Mouse (Mus musculus) midbrain, embryonic 11.5 days (tissue): ENCODE data around the gene Pold3. TPM values are rescaled to one million over a fixed set of nuclear protein-coding genes. Genes with fewer than 3 reads are reported as not detected.

Experiments
- ATAC-seq: fragments of 200-750 bp; cut with Nextera tagmentation; 2 replicates; pipeline ENCODE4 v1.8.0; 2017; ENCODE audit warnings: moderate TSS enrichment, moderate library complexity; ENCODE audit not compliant: low FRiP score
- DNase-seq: peaks from one replicate; pipeline ENCODE4 v3.0.0; 2015; ENCODE audit warnings: low spot score; ENCODE audit errors: missing footprints
- H3K27ac ChIP-seq: fragments of 300-500 bp; sonication (generic); 2 replicates; pipeline ENCODE4 v1.5.1; 2014; ENCODE audit warnings: low read depth, low read length
- H3K27me3 ChIP-seq: fragments of 300-500 bp; sonication (generic); 2 replicates; pipeline ENCODE4 v1.6.1; 2014; ENCODE audit warnings: mild to moderate bottlenecking, low read length, moderate library complexity, mixed read lengths; ENCODE audit not compliant: control insufficient read depth, insufficient read depth
- H3K36me3 ChIP-seq: fragments of 300-500 bp; sonication (generic); 2 replicates; pipeline ENCODE4 v1.6.1; 2014; ENCODE audit warnings: mild to moderate bottlenecking, low read length, moderate library complexity, mixed read lengths; ENCODE audit not compliant: control insufficient read depth, insufficient read depth
- H3K4me1 ChIP-seq: fragments of 300-500 bp; sonication (generic); 2 replicates; pipeline ENCODE4 v1.6.1; 2014; ENCODE audit warnings: low read length; ENCODE audit not compliant: control insufficient read depth, insufficient read depth
- H3K4me2 ChIP-seq: fragments of 300-500 bp; sonication (generic); 2 replicates; pipeline ENCODE4 v1.6.1; 2014; ENCODE audit warnings: mild to moderate bottlenecking, moderate library complexity
- H3K4me3 ChIP-seq: fragments of 300-500 bp; sonication (generic); 2 replicates; pipeline ENCODE4 v1.5.1; 2014; ENCODE audit warnings: low read depth, low read length
- H3K9ac ChIP-seq: fragments of 300-500 bp; sonication (generic); 2 replicates; pipeline ENCODE4 v1.6.1; 2014; ENCODE audit warnings: low read length
- H3K9me3 ChIP-seq: fragments of 300-500 bp; sonication (generic); 2 replicates; pipeline ENCODE4 v1.6.1; 2016; ENCODE audit warnings: low read length; ENCODE audit not compliant: control insufficient read depth
- WGBS: fragments of 180-500 bp; shearing (Covaris S2); extraction: QIAGEN DNeasy Blood & Tissue Kit; methylation state at CpG from one replicate; pipeline ENCODE4 v1.1.7; 2014; 5-methylcytosine and 5-hydroxymethylcytosine counted together
- polyA plus RNA-seq: library from polyadenylated mRNA; unstranded; fragments of >200 nt; fragmentation: Nextera tagmentation; extraction: Ambion mirVana; gene quantifications from 2 replicates; pipeline ENCODE4 v1.2.1, GENCODE M21; 2014

Pold3 gene
- polyA plus RNA-seq, 1 experiment from 2014 or later: 100 TPM

- Histone ChIP-seq H3K9me3 (no peaks in the 10 kb centered on the region), H3K9ac (no peak overlapping the region), H3K4me2 (no peak overlapping the region), H3K36me3 (no peaks in the 10 kb centered on the region), H3K27me3 (no peaks in the 10 kb centered on the region), H3K4me1 (no peaks in the 10 kb centered on the region), H3K27ac (no peak overlapping the region), H3K4me3 (no peak overlapping the region)
- 91% methylated on average over 4 of the region's 4 CpGs for WGBS
- ATAC-seq (no peak), DNase-seq (no peak)
Measured at GRCm38 (mm10) chr7:100148586-100148985, 27.2 kb upstream of the Pold3 start.

GRCm38 (mm10) chr7:100140591-100140990 is 19.2 kb upstream of the Pold3 start:
- Histone ChIP-seq H3K4me2 (no peak overlapping the region), H3K36me3 (no peaks in the 10 kb centered on the region), H3K9me3 (no peaks in the 10 kb centered on the region), H3K27ac (no peak overlapping the region), H3K4me3 (no peak overlapping the region), H3K9ac (no peak overlapping the region), H3K4me1 (no peaks in the 10 kb centered on the region), H3K27me3 (no peaks in the 10 kb centered on the region)
- WGBS: 81% methylated on average over 1 of the region's 1 CpGs
- ATAC-seq: no peak
- DNase-seq: no peak

- H3K27me3 ChIP-seq: no peaks in the 10 kb centered on the region
- ATAC-seq (no peak), DNase-seq (no peak)
- WGBS: 92% methylated on average over 4 of the region's 4 CpGs
- no peak overlapping the region for H3K4me3 ChIP-seq
- H3K4me1 ChIP-seq: no peaks in the 10 kb centered on the region
- H3K4me2 ChIP-seq: no peak overlapping the region
- H3K36me3 ChIP-seq: no peaks in the 10 kb centered on the region
- no peaks in the 10 kb centered on the region for H3K9me3 ChIP-seq
- H3K27ac ChIP-seq: no peak overlapping the region
- H3K9ac ChIP-seq: no peak overlapping the region
Measured at GRCm38 (mm10) chr7:100138075-100138474, 16.7 kb upstream of the Pold3 start.

GRCm38 (mm10) chr7:100137038-100137437 is 15.7 kb upstream of the Pold3 start:
- no peaks in the 10 kb centered on the region for H3K9me3 ChIP-seq
- no peak overlapping the region for H3K4me2 ChIP-seq
- 84% methylated on average over 9 of the region's 9 CpGs for WGBS
- no peak for DNase-seq
- no peak overlapping the region for H3K4me3 ChIP-seq
- no peaks in the 10 kb centered on the region for H3K27me3 ChIP-seq
- ATAC-seq: no peak
- no peaks in the 10 kb centered on the region for H3K4me1 ChIP-seq
- H3K9ac ChIP-seq: no peak overlapping the region
- H3K36me3 ChIP-seq: no peaks in the 10 kb centered on the region
- H3K27ac ChIP-seq: no peak overlapping the region

GRCm38 (mm10) chr7:100132379-100132778 is 11.0 kb upstream of the Pold3 start:
- H3K27me3 ChIP-seq: no peaks in the 10 kb centered on the region
- H3K4me2 ChIP-seq: no peak overlapping the region
- H3K9ac ChIP-seq: no peak overlapping the region
- H3K4me3 ChIP-seq: no peak overlapping the region
- 73% methylated on average over 1 of the region's 1 CpGs for WGBS
- H3K4me1 ChIP-seq: 0 out of 2 replicates have a peak, but pooled peaks cover 2% of the 10 kb centered on the region
- DNase-seq: no peak
- H3K9me3 ChIP-seq: no peaks in the 10 kb centered on the region
- H3K27ac ChIP-seq: no peak overlapping the region
- ATAC-seq: no peak
- no peaks in the 10 kb centered on the region for H3K36me3 ChIP-seq

GRCm38 (mm10) chr7:100130592-100130991 is 9.2 kb upstream of the Pold3 start:
- Histone ChIP-seq H3K36me3 (no peaks in the 10 kb centered on the region), H3K27ac (no peak overlapping the region), H3K9me3 (no peaks in the 10 kb centered on the region), H3K27me3 (no peaks in the 10 kb centered on the region), H3K4me3 (no peak overlapping the region), H3K9ac (no peak overlapping the region), H3K4me2 (no peak overlapping the region), H3K4me1 (0 out of 2 replicates have a peak, but pooled peaks cover 2% of the 10 kb centered on the region)
- ATAC-seq (no peak), DNase-seq (no peak)
- WGBS: 87% methylated on average over 6 of the region's 6 CpGs

- WGBS: 93% methylated on average over 7 of the region's 7 CpGs
- Histone ChIP-seq H3K9ac (no peak overlapping the region), H3K36me3 (no peaks in the 10 kb centered on the region), H3K4me2 (no peak overlapping the region), H3K27ac (no peak overlapping the region), H3K4me3 (no peak overlapping the region), H3K27me3 (no peaks in the 10 kb centered on the region), H3K4me1 (0 out of 2 replicates have a peak, but pooled peaks cover 2% of the 10 kb centered on the region), H3K9me3 (no peaks in the 10 kb centered on the region)
- DNase-seq: no peak
- ATAC-seq: no peak
Measured at GRCm38 (mm10) chr7:100128262-100129041, 7.1 kb upstream of the Pold3 start.

GRCm38 (mm10) chr7:100126514-100126913 is 5.1 kb upstream of the Pold3 start:
- 82% methylated on average over 7 of the region's 7 CpGs for WGBS
- Histone ChIP-seq H3K36me3 (no peaks in the 10 kb centered on the region), H3K27ac (no peak overlapping the region), H3K4me3 (no peak overlapping the region), H3K4me1 (0 out of 2 replicates have a peak, but pooled peaks cover 2% of the 10 kb centered on the region), H3K4me2 (no peak overlapping the region), H3K27me3 (no peaks in the 10 kb centered on the region), H3K9me3 (no peaks in the 10 kb centered on the region), H3K9ac (no peak overlapping the region)
- no peak for ATAC-seq
- no peak for DNase-seq

GRCm38 (mm10) chr7:100125166-100125565 is 3.8 kb upstream of the Pold3 start:
- no peaks in the 10 kb centered on the region for H3K27me3 ChIP-seq
- no peak overlapping the region for H3K4me2 ChIP-seq
- no peak overlapping the region for H3K27ac ChIP-seq
- no peak for ATAC-seq
- WGBS: 72% methylated on average over 4 of the region's 4 CpGs
- H3K9ac ChIP-seq: no peak overlapping the region
- 0 out of 2 replicates have a peak, but pooled peaks cover 5% of the 10 kb centered on the region for H3K4me1 ChIP-seq
- no peaks in the 10 kb centered on the region for H3K9me3 ChIP-seq
- no peak for DNase-seq
- H3K4me3 ChIP-seq: no peak overlapping the region
- H3K36me3 ChIP-seq: no peaks in the 10 kb centered on the region
